Mouse (Mus musculus) small intestine, adult 2 months (tissue): ENCODE measurements at regions not wholly inside any gene's neighbourhood (a gene's known extent, or its start where the extent isn't known, plus 50 kb on each side); places are given as distances from the start of the nearest gene placed in this dataset.

Experiments used
- H3K27ac ChIP-seq: fragments of 200-500 bp; 2 replicates; pipeline ENCODE4 v1.5.1; 2012; ENCODE audit warnings: low read depth, low read length, control low read depth, inconsistent platforms; ENCODE audit not compliant: insufficient read depth
- H3K27me3 ChIP-seq: fragments of 200-500 bp; 2 replicates; pipeline ENCODE4 v1.6.1; 2012; ENCODE audit warnings: mild to moderate bottlenecking, moderate library complexity, low read length, inconsistent platforms; ENCODE audit not compliant: control insufficient read depth, insufficient read depth
- H3K36me3 ChIP-seq: fragments of 200-500 bp; 2 replicates; pipeline ENCODE4 v1.6.1; 2012; ENCODE audit warnings: mild to moderate bottlenecking, low read length, control low read depth, inconsistent platforms; ENCODE audit not compliant: control insufficient read depth, insufficient read depth
- H3K4me1 ChIP-seq: fragments of 200-500 bp; 2 replicates; pipeline ENCODE4 v1.6.1; 2012; ENCODE audit warnings: low read length, inconsistent platforms, mixed read lengths; ENCODE audit not compliant: control insufficient read depth, insufficient read depth, insufficient read length
- H3K4me3 ChIP-seq: fragments of 200-500 bp; 2 replicates; pipeline ENCODE4 v1.5.1; 2012; ENCODE audit warnings: low read depth, mild to moderate bottlenecking, control low read depth, inconsistent platforms, low read length, moderate library complexity
- CTCF ChIP-seq: fragments of 200-500 bp; IDR thresholded peaks from 2 replicates; pipeline ENCODE4 v1.5.1; 2012; ENCODE audit warnings: low read depth, mild to moderate bottlenecking, control low read depth, inconsistent platforms, low read length, moderate library complexity, mixed read lengths; ENCODE audit not compliant: insufficient replicate concordance, insufficient read length; ENCODE audit errors: extremely low read depth
- POLR2A ChIP-seq: fragments of 200-500 bp; IDR thresholded peaks from 2 replicates; pipeline ENCODE4 v1.6.1; 2012; ENCODE audit warnings: low read depth, mild to moderate bottlenecking, control low read depth, inconsistent platforms, low read length, moderate library complexity
- WGBS: fragments of 180-500 bp; shearing (Covaris S2); methylation state at CpG from one replicate; pipeline ENCODE4 v1.1.7; 2018; 5-methylcytosine and 5-hydroxymethylcytosine counted together

GRCm38 (mm10) chr12:106864076-106864475, 624.4 kb upstream of the 3110018I06Rik start:
- WGBS = 80% methylated on average over 8 of the region's 8 CpGs
- no peaks in the 10 kb centered on the region for H3K27me3 ChIP-seq
- no peak overlapping the region for H3K27ac ChIP-seq
- no peaks in the 10 kb centered on the region for H3K36me3 ChIP-seq
- no peak overlapping the region for H3K4me3 ChIP-seq
- H3K4me1 ChIP-seq = no peaks in the 10 kb centered on the region
- TF ChIP-seq CTCF = no peak
- TF ChIP-seq POLR2A = no peak

DNA sequence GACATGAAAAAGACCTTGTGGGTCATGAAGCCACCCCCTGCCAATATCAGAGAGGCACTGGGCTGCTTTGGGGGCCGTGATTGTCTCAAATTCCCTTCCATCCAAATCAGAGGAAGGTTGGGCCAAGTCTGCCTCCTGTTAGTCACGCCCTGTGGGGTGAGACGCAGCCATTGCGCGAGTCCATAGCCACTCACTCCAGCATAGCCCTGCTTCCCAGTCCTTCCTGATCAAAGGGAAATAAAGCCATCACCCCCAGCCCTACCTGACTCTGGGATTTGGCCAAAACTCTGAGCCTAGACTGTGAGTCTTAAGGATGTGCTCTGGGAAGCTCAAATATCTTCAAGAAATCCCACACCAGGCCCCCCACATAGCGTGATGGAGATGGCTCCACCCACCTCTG, 620.4 kb upstream of the 3110018I06Rik start:
- no peaks in the 10 kb centered on the region for H3K4me1 ChIP-seq
- no peak for TF ChIP-seq POLR2A
- no peak for TF ChIP-seq CTCF
- H3K4me3 ChIP-seq = no peak overlapping the region
- H3K27ac ChIP-seq = no peak overlapping the region
- no peaks in the 10 kb centered on the region for H3K27me3 ChIP-seq
- WGBS = 77% methylated on average over 6 of the region's 6 CpGs
- no peaks in the 10 kb centered on the region for H3K36me3 ChIP-seq

- TF ChIP-seq CTCF (no peak), POLR2A (no peak)
- Histone ChIP-seq H3K4me3 (no peak overlapping the region), H3K27me3 (no peaks in the 10 kb centered on the region), H3K36me3 (no peaks in the 10 kb centered on the region), H3K27ac (no peak overlapping the region), H3K4me1 (no peaks in the 10 kb centered on the region)
- WGBS = 59% methylated on average over 11 of the region's 11 CpGs
Measured at GRCm38 (mm10) chr12:106871481-106871880, 617.0 kb upstream of the 3110018I06Rik start.

GRCm38 (mm10) chr12:106872966-106873730, 615.3 kb upstream of the 3110018I06Rik start:
- H3K4me1 ChIP-seq = no peaks in the 10 kb centered on the region
- no peaks in the 10 kb centered on the region for H3K36me3 ChIP-seq
- TF ChIP-seq CTCF = no peak
- no peak for TF ChIP-seq POLR2A
- no peak overlapping the region for H3K4me3 ChIP-seq
- WGBS = 83% methylated on average over 11 of the region's 11 CpGs
- H3K27ac ChIP-seq = no peak overlapping the region
- no peaks in the 10 kb centered on the region for H3K27me3 ChIP-seq

DNA sequence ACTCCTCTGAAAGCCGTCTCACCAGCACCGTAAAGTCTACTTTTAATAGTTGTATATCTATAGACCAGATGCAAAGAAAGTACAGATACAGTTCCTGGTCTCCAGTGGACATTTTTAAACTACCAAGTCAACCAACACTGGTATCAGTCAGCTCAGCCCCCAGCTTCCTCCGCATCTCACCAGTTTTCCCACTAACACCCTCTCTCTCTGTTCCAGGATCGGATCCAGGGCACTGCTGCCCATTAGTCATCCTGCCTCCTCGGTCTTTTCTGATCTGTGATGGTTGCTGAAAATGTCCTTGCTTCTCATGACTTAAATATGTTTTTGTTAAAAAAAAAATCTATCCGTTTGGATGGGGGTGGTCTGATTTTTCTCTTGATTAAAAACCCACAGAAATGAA, 598.1 kb upstream of the 3110018I06Rik start:
- Histone ChIP-seq H3K27me3 (no peaks in the 10 kb centered on the region), H3K36me3 (no peaks in the 10 kb centered on the region), H3K4me3 (no peak overlapping the region), H3K27ac (no peak overlapping the region), H3K4me1 (no peaks in the 10 kb centered on the region)
- 75% methylated on average over 6 of the region's 6 CpGs for WGBS
- TF ChIP-seq CTCF (no peak), POLR2A (no peak)

DNA sequence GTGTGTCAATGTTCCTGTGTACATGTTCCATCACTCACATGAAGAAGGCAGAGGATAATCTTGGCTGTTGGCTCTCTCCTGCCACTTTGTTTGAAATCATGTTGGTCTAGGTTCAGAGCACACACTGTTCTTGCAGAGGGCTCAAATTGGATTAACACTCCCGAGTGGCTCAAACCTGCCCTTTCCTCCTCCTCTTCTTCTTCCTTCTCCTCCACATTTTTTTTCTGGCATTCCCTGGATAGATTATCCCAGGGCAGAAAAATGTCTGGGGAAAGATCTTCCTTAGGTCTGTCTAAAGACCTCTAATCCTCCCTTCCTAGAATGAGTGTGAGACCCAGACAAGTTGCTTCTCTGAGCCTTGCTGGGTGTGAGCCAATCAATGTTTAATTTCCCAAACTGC, 594.4 kb upstream of the 3110018I06Rik start:
- H3K4me3 ChIP-seq = no peak overlapping the region
- no peaks in the 10 kb centered on the region for H3K36me3 ChIP-seq
- TF ChIP-seq POLR2A = no peak
- TF ChIP-seq CTCF = no peak
- H3K27ac ChIP-seq = no peak overlapping the region
- no peaks in the 10 kb centered on the region for H3K27me3 ChIP-seq
- 52% methylated on average over 1 of the region's 1 CpGs for WGBS
- H3K4me1 ChIP-seq = no peaks in the 10 kb centered on the region

DNA sequence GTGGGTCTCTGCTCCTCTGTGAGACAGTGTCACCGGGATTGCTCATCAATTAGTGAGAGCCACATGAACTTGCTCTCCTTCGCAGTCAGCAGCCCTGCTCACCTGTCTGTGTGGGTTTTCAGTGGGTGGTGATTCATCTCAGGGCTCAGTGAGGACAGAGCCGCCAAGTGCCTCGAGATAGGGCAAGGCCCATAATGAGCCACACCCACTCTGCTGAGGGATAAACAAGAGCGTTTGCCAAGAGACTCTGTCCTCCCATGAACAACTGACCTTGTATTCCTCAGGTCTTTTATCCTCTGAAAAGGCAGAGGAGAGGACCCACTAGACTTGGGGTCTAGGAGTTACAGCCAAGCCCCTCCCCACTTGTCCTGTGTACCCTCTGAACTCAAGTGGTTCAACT, 584.2 kb upstream of the 3110018I06Rik start:
- Histone ChIP-seq H3K4me1 (no peaks in the 10 kb centered on the region), H3K27ac (no peak overlapping the region), H3K27me3 (no peaks in the 10 kb centered on the region), H3K4me3 (no peak overlapping the region), H3K36me3 (no peaks in the 10 kb centered on the region)
- no peak for TF ChIP-seq POLR2A
- TF ChIP-seq CTCF = no peak
- 29% methylated on average over 5 of the region's 5 CpGs for WGBS
